Mouse (Mus musculus) kidney, postnatal 10 days (tissue): Measurements from ENCODE around the gene Wasf2.

Source experiments
- DNase-seq: peaks from one replicate; pipeline ENCODE4 v3.0.0; 2021; ENCODE audit warnings: mixed read lengths

Wasf2 gene

GRCm38 (mm10) chr4:133129391-133129790 lies 914 bp upstream of the Wasf2 start:
- DNase-seq = peak; percentile 33

DNA sequence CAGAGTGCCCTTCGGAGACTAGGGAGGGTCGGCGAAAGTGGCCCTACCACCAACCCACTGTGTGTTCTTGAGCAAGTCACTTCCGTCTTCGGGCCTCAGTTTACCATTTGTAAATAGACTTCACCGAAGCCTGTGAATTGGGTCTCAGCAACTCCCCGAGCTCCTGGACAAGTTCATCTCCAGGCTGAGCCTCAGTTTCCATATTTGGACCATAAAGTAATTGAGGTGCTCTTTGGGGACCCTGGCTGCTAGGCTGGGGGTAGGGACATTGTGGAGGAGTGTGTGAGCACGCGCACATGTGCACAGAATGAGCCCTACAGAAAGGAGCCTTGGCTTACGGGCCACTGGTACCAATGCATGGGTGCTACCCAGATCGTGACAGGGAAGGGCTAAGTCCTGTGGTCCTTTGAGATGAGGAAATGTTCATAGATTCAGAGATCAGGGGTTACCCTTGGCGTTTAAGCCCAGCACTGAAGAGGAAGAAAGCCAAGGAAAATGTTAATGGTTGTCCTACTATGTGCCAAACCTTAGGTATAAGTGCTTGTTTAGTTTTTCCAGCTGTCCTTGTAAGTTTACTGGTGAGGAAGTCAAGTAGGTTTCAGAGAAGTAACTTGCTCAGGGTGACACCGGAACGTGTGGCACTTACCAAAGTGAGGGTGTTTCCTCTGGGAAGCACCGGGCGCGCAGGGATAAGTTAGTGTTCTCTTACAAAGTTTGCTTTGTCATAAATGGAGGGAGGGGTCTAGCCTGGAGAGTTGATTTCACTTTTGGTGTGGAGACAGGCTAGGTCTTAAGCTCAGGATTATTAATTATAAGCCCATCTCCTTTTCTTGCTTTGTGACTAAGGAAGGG lies 811 bp downstream of the Wasf2 start:
- DNase-seq = peak; percentile 43

DNA sequence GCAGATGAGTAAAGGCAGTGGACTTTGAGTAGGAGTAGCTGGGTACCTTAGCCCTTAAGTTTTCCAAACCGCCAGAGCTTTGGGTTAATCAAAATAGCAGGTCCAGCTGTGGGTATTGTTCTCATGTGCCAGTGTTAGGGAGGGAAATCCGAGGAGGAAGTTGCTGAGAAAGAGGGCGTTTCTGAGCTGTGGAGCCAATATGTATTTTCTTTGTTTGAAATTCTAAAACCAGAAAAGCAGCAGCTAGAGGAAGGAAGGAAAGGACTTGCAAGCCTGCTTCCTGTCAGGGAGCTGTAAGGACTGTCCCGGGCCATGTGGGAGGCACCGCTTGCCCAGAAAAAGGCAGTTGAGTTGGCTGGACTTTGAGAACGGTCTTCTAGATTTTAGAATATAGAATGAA lies 1.7 kb downstream of the Wasf2 start:
- DNase-seq = peak; percentile 71

DNA sequence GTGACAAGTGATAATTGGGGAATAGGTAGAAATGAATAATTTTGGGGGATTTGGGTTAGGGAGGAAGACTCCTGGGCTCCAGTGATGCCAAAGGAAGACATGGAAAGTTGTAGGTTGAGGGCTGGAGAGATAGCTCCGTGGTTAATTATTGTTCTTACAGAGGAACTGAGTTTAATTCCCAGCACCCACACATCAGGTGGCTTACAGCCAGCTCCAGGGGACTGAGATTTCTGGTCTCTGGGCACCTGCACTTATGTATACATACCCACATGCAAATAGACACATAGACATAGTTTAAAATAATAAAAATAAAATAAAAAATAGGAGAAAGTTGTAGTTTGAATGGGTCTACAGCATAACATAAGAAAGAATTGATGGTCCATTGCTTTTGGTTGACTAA lies 6.6 kb downstream of the Wasf2 start:
- no peak for DNase-seq

- DNase-seq = no peak
Measured at GRCm38 (mm10) chr4:133138971-133139370, 8.7 kb downstream of the Wasf2 start.

DNA sequence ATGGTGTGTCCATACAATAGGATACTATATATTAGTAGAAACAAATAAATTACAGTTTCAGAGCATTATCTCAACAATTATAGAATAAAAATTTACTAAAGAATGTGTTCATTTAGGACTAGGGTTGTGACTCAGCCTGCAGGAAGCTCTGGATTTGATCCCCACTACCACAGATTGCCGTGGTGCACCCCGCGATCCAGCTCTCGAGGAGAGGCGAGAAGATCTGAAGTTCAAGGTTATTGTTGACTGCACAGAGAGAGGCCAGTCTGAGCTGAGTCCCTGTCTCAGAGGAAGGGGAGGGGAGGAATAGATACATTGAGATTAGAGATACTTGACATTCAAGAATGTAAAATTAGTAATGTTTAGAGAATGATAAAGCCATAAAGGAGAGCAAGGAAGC lies 24.7 kb downstream of the Wasf2 start:
- no peak for DNase-seq

DNA sequence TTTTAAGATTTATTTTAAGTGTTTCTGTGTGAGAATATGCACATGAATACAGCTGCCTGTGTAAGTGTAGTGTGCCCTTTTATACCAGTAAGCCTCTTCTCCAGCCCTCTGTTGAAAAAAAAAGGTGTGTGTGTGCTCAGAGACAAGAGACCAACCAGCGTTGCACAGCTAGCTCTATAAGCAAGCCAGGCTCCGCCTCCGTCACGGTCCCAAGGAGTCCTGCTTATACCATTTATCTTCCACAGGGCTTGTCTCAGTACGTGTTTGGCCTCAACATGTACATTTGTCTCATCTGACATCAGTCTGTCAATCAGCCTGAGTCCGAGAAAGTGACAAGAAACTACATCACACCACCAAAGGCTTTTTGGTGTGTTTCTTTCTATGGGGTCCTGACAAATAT lies 25.4 kb downstream of the Wasf2 start:
- DNase-seq = no peak

GRCm38 (mm10) chr4:133156422-133156821 lies 26.1 kb downstream of the Wasf2 start:
- DNase-seq = no peak

DNA sequence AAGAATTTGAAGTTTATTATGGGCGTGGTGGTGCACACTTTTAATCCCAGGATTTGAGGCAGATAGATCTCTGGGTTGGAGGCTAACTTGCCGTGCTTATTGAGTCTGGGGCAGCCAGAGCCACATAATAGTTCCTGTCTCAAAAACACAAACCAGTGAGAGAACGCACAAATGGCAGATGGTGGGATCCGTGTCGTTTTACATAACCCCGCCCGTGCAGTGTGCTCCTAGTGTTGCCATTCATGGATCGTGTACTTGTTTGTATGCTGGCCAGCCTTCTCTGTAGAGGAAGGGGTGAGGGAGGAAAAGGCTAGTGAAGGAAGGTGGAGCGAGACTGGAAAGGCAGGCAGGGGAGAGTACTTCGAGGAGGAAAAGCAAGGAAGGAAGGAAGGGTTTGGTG lies 26.5 kb downstream of the Wasf2 start:
- no peak for DNase-seq

GRCm38 (mm10) chr4:133159127-133159526 lies 28.8 kb downstream of the Wasf2 start:
- no peak for DNase-seq

GRCm38 (mm10) chr4:133159646-133160045 lies 29.3 kb downstream of the Wasf2 start:
- DNase-seq = no peak

- DNase-seq = no peak
Measured at GRCm38 (mm10) chr4:133160211-133160610, 29.9 kb downstream of the Wasf2 start.

DNA sequence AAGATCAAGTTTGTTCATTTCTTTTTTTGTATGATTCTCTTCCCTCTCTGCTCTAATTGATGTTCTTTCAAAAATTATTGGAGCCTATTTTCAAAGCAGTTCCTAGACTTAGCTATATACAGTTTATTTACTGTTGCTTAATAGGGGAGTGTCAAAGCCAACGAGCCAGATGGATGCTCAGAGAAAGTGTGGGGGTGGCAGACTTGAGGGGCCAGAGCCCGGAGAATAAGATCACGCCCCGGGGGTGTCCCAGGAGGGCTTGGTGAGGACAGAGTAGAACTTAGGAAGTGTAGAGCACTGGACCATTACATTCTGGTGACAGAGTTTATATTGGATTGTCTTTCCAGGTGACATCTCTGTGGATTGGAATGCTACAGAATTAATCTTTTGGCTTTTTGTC lies 30.5 kb downstream of the Wasf2 start:
- no peak for DNase-seq

DNA sequence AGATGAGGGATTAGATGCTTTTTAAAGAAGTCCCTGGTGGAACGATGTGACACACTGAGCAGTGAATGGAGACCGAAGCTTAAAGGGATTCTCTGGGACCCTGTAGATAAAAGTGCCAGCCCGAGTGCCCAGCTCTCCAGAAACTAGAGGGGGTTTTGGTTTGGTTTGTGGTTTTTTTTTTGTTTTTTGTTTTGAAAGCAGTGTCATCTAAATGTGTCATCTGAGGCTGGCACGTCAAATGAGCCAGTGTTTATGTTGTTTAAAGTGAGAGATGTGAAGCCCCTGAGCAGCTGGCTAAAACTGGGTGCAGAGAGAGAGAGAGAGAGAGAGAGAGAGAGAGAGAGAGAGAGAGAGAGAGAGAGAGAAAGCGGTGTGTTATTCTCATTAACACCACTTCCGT lies 31.9 kb downstream of the Wasf2 start:
- DNase-seq = no peak

GRCm38 (mm10) chr4:133166773-133167172 lies 36.5 kb downstream of the Wasf2 start:
- DNase-seq = no peak

GRCm38 (mm10) chr4:133169237-133170055 lies 39.1 kb downstream of the Wasf2 start:
- DNase-seq = no peak

DNA sequence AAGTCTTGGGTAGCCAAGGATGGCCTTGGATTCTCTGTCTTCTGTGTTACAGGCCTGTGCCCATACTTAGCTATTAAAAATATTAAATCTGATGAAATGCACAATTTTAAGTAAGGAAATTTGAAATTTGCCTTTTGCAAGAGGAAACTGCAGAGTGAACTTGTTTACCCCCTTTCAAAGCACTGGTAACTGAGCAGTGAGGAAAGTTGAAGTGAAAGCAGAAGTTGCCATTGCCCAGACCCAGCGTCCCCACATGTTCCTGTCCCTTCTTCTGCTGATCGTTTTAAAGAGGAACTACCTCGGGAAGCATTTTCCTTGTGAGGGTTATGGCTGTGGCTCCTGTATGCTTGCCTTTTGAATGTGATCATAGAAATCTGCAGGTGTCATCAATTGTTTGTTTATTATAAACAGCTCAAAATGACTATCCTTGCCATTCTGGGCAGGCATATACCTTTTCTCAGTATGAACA lies 39.8 kb downstream of the Wasf2 start:
- no peak for DNase-seq

GRCm38 (mm10) chr4:133170616-133171015 lies 40.3 kb downstream of the Wasf2 start:
- no peak for DNase-seq

DNA sequence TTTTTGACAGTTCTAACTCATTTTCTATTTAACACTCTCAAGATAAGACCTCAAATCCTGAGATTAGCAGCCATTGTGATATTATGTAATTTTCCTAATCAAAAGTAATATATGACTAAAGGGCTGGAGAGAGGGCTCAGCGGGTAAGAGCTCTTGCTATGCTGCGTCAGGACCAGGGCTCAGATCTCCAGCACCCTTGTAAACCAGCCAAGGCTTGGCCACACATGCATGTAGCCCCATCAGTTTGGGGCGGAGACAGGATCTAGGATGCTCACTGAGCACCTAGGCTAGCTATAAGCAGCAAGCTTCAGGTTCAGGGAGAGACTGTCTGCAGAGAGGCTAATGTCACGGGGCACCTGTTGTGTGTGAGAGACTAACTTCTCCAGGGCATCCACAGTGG lies 42.1 kb downstream of the Wasf2 start:
- DNase-seq = no peak

GRCm38 (mm10) chr4:133174361-133174760 lies 44.1 kb downstream of the Wasf2 start:
- DNase-seq = no peak

DNA sequence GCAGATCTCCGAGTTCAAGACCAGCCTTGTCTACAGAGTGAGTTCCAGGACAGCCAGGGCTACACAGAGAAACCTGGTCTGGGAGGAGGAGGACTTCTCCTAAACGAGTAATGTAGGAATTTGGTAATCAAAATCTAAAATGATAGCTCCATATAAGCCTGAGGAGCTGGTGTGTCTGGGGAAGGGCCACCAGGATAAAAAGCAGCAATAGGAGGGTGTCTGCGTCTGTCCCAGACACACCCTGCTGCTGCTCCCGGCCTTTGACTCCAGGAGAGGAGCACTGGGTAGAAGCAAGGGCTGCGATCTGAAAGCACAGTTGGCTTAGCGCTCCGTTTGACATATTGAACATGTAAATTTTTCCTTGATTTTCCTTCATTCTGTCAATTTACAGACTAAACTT lies 45.0 kb downstream of the Wasf2 start:
- DNase-seq = no peak

GRCm38 (mm10) chr4:133175998-133176760 lies 45.9 kb downstream of the Wasf2 start:
- DNase-seq = no peak

DNA sequence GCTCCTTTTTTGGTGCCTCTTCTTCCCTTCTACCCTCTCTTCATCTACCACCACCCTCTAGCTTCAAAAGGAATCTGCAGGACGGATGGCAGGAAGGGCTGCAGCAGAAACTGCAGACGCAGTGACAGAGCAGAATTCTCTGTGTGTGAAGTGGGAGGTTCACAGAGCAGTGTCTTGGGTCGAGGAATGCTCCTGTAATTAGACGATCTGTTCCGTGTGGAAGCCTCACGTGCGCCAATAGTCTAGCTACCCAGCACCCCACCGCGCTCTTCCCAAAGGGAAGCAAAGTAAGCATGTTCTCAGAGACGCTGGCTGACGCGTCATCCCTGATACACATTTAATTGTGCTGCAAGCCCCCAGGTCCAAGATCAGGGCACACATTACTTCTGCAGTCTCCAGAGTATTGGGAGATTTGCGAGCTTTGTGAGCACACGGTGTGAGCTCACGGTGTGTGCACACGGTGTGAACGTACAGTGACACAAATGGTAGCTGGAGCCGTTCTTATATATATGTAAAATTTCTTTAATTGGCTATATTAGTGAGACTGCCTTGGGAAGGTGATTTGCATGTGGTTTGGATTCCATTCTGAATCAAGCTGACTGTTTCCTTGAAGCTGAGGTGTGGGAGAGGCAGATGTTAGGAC lies 46.6 kb downstream of the Wasf2 start:
- no peak for DNase-seq
